Comparison of ENCODE assay signal across 9 mouse cellular contexts in genomic region chr13:72625236-72625950, GRCm38 (mm10). TPM values are rescaled to one million over a fixed set of nuclear protein-coding genes. Genes with fewer than 3 reads are reported as not detected.
DNase-seq lines count a peak whose midpoint lies in the region; ATAC-seq lines count a peak whose summit lies in the region.
"Had no signal": no experiment of that assay in that cellular context is flagged by ENCODE, and none has a peak within 500 bp of the region (broad histone marks: within the 10 kb centered on the region; RNA-seq: fewer than 3 reads in every experiment).

No protein-coding gene starts in this region.

- 12% methylated on average over 28 of the region's 28 CpGs for WGBS in intestine, embryonic 15.5 days

- H3K9ac ChIP-seq in intestine, embryonic 15.5 days: no peak overlapping the region

- H3K27ac ChIP-seq in intestine, embryonic 15.5 days: no peak overlapping the region

- H3K36me3 ChIP-seq in intestine, embryonic 15.5 days: no peaks in the 10 kb centered on the region

- ATAC-seq in intestine, embryonic 15.5 days: no peak
- ATAC-seq in granulocyte monocyte progenitor cell, adult 5-6 weeks (replicated peaks; ENCODE audit: poor library complexity, severe bottlenecking): no peak

- H3K4me1 ChIP-seq in intestine, embryonic 15.5 days (replicated peaks): peaks cover 19% of the 10 kb centered on the region

- H3K27me3 ChIP-seq in intestine, embryonic 15.5 days (replicated peaks): peaks cover 86% of the 10 kb centered on the region

- no peaks in the 10 kb centered on the region for H3K9me3 ChIP-seq in intestine, embryonic 15.5 days

- no peak overlapping the region for H3K4me3 ChIP-seq in intestine, embryonic 15.5 days (replicated peaks)

- H3K4me2 ChIP-seq in intestine, embryonic 15.5 days (replicated peaks): peak overlapping the region; percentile 49; the same call in 1 of the 2 replicates

- peak; percentile 31 for DNase-seq in adrenal gland, postnatal 10 days
- no peak for DNase-seq in adrenal gland, postnatal 14 days
- DNase-seq in embryo, embryonic 10.5 days (ENCODE audit: low spot score): peak; percentile 77
- peak; percentile 55 to 73 for DNase-seq in lung, postnatal 4 days
- DNase-seq in layer of hippocampus, postnatal 36 days: no peak
- DNase-seq in urinary bladder, adult 2 months (ENCODE audit: low spot score): no peak

RNA-seq across cellular contexts. Expression of gene Irx2, which starts 3.2 kb away (rescaled TPM):
- under 1 TPM; 0.42 to 0.60 TPM for total RNA-seq in adrenal gland, postnatal 10 days (2021)
- total RNA-seq in adrenal gland, postnatal 14 days (2021): 0.41 and 0.45 TPM in 2 replicates
- polyA plus RNA-seq in intestine, embryonic 15.5 days (2015; fragmentation: Nextera tagmentation; extraction: Ambion mirVana): 0.25 and 0.35 TPM in 2 replicates
- total RNA-seq in layer of hippocampus, postnatal 36 days (2021): not detected
- polyA plus RNA-seq in urinary bladder, adult 2 months (2012; rRNA removed): 1.0 and 2.0 TPM in 2 replicates
- not detected in 2 replicates for total RNA-seq in granulocyte monocyte progenitor cell, adult 5-6 weeks (2014; fragmentation: Nextera tagmentation)
- total RNA-seq in granulocyte monocyte progenitor cell, adult 5-6 weeks (2017): not detected in 2 replicates
- total RNA-seq: common myeloid progenitor, adult 5-6 weeks had no signal

Comparison
In these comparisons a context has a peak if more than half of its experiments do, and no peak if none do; other contexts are left out.
1. DNase-seq: peak in adrenal gland, postnatal 10 days (single experiment), embryo, embryonic 10.5 days (single experiment) and lung, postnatal 4 days (2 of 2); none in adrenal gland, postnatal 14 days (single experiment), layer of hippocampus, postnatal 36 days (0 of 2) and urinary bladder, adult 2 months (single experiment).